Mouse (Mus musculus) heart, postnatal 4 days (tissue): ENCODE results near the gene Cd86. TPM values are rescaled to one million over a fixed set of nuclear protein-coding genes. Genes with fewer than 3 reads are reported as not detected.

Experiments used
- DNase-seq: peaks from one replicate; pipeline ENCODE4 v3.0.0; 2021
- total RNA-seq, 2 experiments: library from RNA; stranded (reverse); gene quantifications; 2 replicates each; pipeline ENCODE4 v1.2.3; 2021

Gene Cd86
- total RNA-seq, 2 experiments from 2014 or later: 0.62 to 0.65 TPM

DNA sequence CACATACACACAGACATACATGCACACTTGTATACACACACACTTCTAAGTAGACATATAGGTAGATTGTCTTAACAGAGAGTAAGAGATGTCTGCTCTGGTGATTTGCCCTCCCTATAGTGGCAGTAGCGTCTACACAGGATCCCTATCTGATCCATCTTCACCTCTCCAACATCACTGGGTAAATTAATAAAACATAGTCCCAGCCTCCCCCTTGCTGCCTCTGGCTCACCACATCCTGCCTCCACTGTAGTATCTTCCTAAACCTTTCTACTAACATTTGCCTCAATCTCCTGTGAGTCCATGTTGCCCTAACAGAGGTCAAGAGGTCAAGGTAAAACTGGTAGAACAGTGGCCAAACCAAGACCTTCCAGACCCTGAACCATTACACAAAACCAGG is 10.7 kb downstream of the Cd86 start:
- no peak for DNase-seq

DNA sequence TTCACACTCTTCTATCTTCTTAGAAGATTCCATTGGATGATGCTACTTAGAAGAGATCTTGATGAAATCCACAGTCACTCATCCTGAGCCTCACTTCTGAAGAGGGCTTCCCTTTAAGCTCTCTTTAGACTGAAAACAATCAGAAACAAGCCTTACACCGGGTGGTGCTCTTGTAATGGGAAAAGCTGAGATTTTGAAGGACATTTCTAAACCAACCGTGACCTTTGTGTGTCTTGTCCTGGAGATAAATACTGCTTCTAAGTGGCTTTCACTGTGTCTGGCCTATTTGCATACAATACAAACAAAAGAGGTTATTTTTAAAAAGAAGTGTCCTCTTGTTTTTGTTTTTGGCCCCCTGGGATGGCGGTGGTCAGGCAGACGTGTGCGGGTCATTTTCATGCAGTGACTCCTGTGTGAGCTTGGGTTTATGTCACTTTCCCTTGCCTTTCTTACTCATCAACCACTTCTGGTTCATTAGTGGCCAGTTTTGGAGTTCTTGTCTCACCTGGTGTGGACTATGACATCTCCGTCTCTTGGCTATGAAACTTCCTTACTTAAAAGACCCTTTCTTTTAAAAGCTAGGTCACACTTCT is 14.6 kb downstream of the Cd86 start:
- no peak for DNase-seq

DNA sequence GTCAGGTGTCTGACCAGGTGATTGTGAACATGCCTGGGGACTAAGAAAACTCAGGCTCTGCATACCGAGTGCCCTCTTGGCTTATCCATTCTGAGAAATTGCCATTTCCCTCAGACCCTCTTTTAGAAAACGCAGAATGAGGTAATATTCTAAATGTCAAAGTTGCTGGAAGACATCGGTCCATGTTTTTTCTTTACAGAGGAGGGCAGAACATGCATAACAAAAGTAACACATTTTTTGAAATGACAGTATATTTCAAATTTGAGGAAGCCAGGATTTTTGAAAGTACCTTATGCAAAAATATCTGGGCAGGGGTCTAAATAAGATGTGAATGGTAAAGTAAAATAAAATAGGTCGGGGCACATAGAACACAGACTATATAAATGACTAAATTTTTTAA is 15.4 kb downstream of the Cd86 start:
- no peak for DNase-seq

DNA sequence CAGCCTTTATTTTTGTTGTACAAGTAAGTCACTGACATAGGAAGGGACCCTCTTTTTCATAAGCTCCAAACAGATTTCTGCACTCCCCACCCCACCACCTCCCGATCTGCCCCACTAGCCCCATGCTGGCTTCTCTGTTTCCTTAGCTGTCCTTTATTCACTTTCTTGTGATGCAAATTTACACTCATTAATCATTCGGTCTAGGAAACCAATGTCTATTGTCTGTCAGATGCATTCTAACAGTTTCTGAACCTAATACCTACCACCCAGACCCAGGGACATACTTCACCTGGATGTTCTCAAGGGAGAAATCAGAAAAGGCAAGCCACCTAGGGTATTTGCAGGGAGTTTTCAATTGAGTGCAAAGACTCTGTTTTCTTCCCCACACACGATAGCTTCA is 16.6 kb downstream of the Cd86 start:
- no peak for DNase-seq

- no peak for DNase-seq
Observed at GRCm38 (mm10) chr16:36645124-36645523, 20.8 kb downstream of the Cd86 start.

DNA sequence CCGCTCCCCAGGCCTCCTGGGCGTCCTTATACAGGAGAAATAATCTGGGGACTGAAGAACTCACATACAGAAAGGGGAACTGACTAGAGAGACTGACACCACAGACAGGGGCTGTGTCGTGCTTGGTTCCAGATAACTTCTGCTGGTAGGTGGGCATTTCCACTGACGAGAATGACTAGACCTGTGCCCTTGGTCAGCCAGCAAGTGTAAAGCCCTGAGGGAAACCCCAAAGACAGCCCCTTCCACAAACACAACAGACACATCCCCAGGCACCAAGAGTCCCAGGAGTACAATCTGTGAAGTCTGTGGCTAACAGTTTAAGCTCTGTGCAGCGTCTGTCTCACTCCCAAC is 23.2 kb downstream of the Cd86 start:
- no peak for DNase-seq

DNA sequence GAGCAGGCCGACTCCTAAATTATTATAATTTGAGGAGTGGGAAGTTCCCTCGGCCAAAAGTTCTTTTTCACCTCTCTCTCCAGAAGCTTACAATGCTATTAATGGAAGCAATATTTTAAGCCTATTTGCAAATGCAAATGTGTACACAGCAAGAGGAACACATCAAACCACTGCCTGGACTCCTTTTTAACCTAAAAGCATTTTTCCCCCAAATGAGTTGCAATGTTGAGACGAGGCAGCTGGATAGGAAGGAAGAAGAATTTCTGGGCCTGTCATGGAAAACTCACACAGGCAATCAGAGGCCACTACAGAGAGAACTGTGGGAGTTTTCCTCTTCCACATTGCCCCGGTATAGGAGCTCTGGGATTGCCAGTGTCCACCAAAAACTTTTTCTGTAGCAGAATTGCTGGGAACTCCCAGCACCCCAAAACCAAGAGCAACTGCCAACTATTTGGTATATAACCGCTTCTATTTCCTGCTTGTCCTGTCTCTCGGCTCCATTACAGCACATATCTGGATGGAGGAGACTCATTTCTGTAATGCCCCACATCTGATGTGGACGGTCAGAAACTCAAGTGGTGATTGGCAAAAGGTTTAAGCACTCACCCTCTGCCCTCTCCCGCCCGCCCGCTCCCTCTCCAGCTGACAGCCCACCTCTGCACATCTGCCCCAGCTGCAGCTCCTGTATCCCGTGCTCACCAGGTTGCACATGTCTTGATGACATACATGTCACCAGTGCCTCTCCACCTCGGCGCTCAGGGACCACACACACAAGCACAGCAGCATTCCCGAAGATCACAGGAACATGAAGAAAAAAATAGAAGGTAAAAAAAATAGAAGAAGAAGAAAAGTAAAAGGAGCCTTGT is 23.8 kb downstream of the Cd86 start:
- DNase-seq: no peak

- DNase-seq: no peak
Observed at GRCm38 (mm10) chr16:36640993-36641392, 24.9 kb downstream of the Cd86 start.

GRCm38 (mm10) chr16:36639812-36640504 is 25.9 kb downstream of the Cd86 start:
- DNase-seq: no peak

DNA sequence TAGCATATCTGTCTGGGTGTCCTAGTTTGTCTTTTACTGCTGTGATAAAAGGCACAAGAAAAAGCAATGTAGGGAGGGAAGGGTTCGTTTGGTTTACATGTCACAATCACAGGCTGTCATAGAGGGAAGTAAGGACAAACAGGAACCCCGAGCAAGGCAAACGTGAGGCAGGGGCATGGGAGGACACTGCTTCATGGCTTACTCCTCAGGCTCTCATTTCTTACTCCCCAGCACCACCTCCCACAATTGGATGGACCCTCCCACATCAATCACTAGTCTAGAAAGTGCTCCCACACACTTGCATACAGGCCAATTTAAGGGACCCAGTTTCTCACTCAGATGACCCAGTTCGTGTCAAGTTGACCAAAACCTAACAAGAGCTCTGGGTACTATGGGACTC is 29.1 kb downstream of the Cd86 start:
- DNase-seq: no peak

DNA sequence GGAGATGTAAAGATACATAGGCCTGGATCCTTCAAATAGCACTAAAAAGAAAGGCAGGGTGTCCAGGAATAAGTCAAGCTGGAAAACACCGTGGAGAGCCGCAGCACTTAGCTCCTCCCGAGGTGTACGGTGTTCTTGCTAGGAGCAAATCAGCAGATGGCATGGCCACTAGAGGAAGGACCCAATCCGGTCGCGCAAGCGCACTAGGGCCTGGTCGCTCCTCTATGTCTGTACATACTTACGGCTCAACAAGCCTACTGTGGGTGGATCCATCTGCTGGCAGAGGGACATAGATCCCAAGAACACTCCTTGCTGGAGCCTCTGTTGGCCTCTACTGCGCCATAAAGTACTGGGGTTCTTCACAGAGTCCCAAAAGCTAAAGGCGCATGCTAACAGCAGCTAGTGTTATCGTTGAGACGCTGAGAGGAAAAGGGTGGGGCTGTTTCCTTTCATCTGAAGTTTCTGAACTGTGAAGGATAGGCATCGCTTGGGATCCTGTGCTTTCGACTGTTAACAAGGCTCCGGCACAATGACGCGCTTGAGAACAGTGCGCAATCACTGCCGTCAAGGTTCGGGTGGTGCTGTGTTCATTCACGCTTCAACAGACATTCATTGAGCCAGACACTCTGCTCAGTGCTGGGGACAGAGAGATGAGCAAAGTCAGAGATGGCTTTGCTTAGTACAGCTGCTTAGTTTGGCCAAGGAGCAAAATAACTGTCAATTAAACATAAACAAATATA is 30.7 kb downstream of the Cd86 start:
- no peak for DNase-seq

GRCm38 (mm10) chr16:36634421-36634820 is 31.5 kb downstream of the Cd86 start:
- DNase-seq: no peak

DNA sequence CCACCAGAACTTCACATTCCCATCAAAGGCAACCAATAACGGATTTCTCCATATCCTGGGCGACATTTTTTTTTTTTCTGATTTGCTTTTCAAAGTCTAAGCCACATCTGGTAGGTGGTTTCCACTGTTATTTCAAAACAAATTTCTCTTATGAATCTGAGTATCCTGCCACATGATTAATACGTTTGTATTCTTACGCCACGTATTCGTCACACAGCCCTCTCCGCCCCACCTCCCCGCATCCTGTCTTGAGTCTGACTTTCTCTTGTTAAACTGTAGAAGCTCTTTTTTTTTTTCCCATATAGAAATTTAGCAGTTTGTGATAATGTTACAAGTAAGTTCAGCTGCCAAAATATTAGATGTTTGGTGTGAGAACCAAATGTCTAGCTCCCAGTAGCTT is 33.7 kb downstream of the Cd86 start:
- no peak for DNase-seq

GRCm38 (mm10) chr16:36631607-36632006 is 34.3 kb downstream of the Cd86 start:
- DNase-seq: no peak

DNA sequence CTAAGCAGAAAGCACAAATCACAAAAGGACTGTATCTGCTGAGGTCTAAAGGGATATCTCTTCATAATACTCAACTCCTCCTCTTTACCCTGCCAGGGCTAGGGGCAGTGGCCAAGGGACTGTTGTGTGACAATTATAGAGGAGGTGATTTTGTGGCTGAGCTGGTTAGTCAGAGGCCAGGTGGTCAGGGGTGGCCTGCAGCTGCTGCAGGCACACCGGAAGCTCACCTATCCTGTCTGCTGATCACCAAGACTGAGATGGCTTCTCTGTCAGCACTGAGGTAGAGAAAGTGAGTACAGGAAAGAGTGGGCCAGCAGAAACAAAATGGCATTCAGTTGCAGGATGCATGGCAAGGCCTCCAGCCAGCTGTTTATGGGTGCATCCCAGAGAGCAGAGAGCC is 38.1 kb downstream of the Cd86 start:
- no peak for DNase-seq

DNA sequence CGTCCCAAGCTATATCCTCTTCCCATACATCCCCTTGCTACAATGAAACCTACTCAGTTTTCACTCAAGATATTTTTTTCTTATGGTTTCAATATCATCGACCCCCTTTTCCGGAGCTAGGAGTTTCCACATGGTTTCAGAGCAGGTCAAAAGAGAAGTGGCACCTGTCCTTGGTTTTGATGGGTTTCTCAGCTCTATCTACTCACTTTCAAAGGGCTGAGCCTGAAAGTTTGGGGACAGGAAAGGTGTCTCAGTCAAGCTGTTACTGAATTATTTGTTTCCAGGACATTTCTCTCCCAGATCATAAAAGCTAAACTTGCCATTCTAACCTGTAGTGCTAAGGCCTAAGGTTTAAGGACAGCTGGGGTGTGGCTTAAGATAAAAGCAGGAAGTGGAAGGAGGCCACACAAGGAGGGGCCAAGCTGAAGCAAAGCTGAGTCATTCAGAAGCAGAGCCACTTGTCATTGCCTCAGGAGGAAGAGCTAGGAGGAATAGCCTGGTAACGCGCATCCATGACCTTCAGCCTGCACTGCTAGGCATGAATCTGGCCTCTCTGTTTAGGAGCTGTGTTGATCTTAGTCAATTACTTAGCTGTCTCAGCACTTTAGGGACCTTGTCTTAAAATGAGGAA is 39.2 kb downstream of the Cd86 start:
- DNase-seq: no peak

GRCm38 (mm10) chr16:36625909-36626308 is 40.0 kb downstream of the Cd86 start:
- DNase-seq: no peak

DNA sequence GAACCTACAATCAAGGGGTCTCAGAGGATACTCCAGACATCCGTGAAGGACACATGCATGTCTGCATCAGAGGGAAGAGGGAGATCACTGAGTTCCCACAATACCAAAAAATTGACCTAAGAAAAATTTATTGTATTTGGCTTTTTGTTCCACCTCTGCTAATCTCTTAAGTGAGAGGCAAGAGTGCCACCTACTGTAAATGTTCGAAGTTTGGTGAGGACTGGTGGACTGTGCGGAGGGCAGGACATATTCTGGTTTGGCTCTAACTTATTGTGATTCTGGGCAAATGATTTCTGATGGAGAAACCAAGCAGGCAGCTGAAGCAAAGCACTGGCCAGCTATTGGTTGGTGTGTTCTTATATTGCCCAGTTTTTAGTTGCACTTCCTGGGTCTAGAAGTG is 43.6 kb downstream of the Cd86 start:
- peak; percentile 7 for DNase-seq

DNA sequence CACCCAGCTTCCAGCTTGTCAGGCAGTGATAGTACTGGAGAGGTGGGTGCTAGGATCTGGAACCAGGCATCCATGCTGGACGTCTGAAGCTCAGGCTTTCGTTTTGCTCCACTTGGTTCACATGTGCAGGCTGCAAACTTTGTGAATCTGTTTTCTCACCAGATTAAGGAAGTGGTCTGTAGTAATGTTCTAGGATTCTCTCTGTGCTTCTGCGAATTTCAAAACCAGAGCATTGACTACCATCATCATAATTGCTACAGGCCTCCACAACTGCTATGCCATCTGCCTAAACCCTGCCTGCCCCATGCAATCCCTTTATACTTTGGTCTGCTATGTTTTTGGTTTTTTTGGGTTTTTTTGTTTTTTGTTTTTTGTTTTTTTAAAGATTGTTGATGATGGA is 44.8 kb downstream of the Cd86 start:
- no peak for DNase-seq

DNA sequence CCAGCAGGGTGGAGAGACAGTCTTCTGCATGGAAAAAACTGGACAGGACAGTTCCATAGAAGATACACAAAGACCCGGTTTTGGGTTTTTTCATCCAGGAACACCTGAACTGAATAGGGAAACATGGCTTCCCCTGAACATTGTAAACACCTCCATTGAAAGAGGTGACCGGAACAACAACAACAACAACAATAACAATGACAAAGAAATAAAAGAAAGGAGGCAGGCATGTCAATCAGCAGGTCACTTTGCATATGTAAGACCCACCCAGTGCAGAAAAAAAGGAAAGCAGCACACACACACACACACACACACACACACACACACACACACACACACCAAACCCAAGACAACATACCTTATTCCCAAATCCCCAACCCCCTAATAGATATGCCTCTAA is 52.2 kb downstream of the Cd86 start:
- DNase-seq: no peak

DNA sequence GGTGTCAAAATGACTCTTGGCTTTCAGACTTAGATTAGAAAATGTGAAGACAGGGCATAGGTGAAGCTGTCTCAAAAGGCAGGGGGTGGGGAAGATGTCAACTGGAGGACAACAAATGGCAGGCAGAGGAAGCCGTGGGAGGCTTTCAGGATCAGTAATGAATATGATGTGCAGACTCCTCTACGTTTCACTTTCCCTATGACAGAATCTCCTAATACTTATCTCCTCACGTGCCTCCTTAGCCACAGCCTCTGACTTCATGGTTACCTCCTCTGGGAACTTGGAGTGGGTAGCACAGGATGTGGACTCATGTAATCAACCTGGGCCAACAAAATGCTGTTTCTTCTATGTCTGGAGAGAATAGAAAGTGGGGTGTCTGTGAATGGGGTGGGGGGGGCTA is 63.2 kb downstream of the Cd86 start:
- no peak for DNase-seq

DNA sequence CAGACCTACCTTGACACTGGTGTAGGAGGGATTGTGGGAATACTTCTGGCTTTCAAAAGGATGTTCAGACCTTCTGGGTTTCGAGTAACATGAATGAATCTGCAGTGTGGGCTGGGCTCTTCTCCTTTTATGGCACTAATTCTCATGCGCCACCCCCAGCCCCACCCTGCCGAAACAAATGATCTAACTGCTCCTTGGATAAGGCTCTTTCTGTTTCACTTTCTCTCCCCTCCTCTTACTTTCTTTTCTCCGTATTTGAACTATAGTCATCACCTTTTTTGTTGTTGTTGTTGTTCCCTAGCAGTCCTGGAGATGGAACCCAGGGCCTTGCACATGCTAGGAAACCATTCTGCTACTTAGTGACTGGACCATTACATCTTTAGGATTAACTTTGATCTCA is 67.6 kb downstream of the Cd86 start:
- DNase-seq: no peak
